Mouse (Mus musculus) activated CD4-positive, CD25-positive, alpha-beta regulatory T cell (primary cell): ENCODE measurements around the gene Cenpl. TPM values are rescaled to one million over a fixed set of nuclear protein-coding genes. Genes with fewer than 3 reads are reported as not detected.

Source experiments
- polyA plus RNA-seq, 2 experiments: library from polyadenylated mRNA; unstranded; fragments of 100-300 nt; shearing (Covaris generic); gene quantifications; one replicate each; pipeline ENCODE4 v1.2.1; 2017

Gene Cenpl
- polyA plus RNA-seq = 10 to 100 TPM; 16.6 to 18.7 TPM

DNA sequence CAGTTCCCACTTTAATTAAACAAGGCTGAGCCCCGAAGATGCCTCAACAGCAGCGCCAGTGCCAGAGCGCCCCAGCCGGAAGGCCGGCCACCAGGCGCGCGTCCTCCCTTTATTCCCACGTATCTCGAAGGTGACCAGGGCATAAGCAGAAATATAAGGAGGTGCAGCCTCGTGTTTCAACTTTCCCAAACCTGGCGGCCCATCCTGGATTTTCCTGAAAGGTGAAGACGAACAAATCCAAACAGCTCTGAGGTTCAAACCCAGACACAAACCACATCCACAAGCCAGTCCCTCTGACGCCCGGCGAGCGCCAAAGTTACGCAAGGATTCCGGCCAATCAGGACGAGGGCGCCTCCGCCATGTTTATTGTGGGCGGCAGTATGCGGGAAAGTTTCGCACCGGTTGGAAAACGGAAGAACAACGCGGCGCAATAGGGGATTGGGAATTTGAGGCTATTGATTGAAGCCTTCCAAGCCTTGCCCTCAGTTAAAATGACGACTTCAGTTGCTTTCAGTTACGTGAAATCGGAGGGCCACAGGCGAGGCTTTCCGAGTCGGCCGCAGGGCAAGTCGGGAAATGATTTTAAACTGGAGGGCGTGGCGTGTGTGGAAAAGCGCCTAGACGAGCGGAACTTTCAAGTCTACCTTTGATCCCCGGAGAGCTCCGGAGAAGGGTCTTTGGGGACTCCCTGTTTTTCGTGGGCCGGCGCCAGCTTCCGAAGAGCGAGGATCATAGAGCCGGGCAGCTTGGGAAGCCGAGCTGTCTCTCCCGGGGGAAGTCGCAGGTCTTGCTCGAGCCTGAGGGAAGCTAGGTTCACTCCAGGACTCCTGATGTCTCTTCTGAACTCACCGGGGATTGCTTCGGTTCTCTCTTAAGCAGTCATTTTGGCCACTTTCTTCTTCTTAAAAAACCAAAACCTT is at the start of gene Cenpl, which contains the start of gene Dars2:
Cenpl (plus strand) TSS at position 362 of the 920 bp plus-strand sequence.
Dars2 (minus strand) TSS at position 307 of the 920 bp plus-strand sequence.

DNA sequence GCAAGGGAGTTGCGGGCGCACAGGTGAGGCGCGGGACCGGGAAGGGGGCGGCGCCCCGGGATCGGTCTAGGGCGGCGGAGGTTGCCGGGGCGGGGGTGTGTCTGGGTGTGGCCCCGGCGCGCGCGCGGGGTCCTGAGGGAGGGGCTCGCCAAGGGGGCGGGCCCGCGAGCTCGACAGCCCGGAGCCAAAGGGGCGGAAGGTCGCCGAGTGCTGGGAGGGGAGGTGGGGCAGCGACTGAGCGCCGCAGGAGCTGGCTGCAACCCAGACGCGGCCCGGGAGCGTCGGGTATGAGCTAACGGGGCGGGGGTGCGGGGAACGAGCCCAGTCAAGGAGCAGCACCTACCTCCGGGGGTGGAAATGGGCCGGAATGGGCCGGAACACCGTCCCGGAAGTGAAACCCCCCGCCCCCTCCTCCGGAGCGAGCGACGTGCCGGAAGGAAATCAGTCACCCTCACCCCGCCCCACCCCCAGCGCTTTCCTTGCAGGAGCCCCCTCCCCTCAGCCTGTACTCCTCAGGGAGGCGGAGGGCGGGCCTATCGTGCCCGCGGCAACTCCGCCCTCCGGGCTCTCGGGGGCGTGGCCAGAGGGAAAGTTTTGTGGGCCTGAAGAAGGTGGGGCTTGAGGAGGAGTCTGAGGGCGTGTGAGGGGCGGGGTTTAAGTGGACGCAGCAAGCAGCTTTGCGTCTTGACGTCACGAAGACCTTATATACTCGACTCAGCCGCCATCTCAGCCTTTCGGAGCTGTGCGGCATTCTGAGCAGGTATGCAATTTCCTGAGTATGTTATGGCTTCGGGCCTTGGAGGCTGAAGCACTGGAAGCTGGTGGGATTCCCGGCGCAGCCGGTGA is 35.9 kb upstream of the Cenpl start, which contains the start of gene Zbtb37:
Zbtb37 (minus strand) TSS at position 415 of the 846 bp plus-strand sequence.

DNA sequence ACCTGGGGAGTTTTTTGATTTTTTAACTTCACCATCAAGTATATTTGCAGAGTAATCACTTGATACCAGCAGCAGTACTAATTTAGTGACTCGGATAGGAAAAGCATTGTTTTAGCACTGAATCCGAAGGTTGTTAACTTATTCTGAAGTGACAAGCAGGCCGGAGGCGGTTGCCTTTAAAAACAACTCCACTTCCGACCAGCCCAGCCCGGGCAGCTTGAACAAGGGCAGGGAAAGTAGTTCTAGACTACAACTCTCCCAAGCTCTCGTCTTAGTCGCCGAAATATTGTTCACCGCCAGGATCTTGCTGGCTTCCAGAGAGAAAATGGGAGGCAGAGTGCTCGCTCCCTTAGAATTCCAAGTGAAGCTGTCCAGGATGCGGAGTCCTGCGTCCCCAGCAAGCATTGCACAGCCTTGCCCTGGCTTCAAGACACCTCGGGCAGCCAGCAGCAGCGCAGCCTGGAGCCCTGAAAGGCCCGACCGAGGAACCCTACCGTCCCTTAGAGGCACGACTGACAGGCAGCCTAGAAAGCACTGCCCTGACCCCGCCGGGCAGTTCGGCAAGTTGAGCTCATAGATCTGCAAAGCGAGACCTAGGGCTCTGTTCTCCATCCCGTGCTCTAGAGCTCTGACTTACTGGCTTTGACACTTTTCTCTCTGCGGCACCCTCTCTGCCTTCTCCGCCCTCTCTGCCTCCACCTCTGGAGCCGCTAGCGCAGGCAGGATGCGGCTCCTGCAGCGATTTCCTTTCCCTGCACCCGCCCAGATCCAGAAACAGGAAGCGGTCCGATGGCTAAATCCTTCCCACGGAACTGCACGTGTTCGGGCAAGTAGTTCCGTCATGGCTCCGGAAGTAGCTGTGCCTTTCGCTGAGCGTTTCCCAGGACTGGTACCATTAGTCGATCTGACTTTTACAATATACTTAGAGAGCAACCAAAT is 60.5 kb downstream of the Cenpl start, which contains the start of gene Klhl20:
Klhl20 (minus strand) TSS at position 786 of the 939 bp plus-strand sequence.

Other genes with a start within 250 kb of the Cenpl start
- 10 to 100 TPM; 15.9 to 19.2 TPM for gene Rc3h1, start 164.3 kb upstream of the Cenpl start, polyA plus RNA-seq
- 1 to 10 TPM; 4.2 to 7.2 TPM for gene Serpinc1, start 92.1 kb upstream of the Cenpl start, polyA plus RNA-seq
- gene Zbtb37, start 35.9 kb upstream of the Cenpl start, polyA plus RNA-seq = 10 to 100 TPM in 1 of 2 experiments, 1 to 10 TPM in 1; 7.9 to 11.2 TPM
- gene Dars2, start 55 bp upstream of the Cenpl start, polyA plus RNA-seq = 10 to 100 TPM; 15.5 to 15.6 TPM
- 10 to 100 TPM; 27.9 to 29.2 TPM for gene Klhl20, start 60.8 kb downstream of the Cenpl start, polyA plus RNA-seq
- gene Ankrd45, start 72.0 kb downstream of the Cenpl start, polyA plus RNA-seq = under 1 TPM; 0.13 to 0.34 TPM
- not detected for gene Tex50, start 88.6 kb downstream of the Cenpl start, polyA plus RNA-seq
- 100 to 1,000 TPM; 227 to 250 TPM for gene Prdx6, start 180.5 kb downstream of the Cenpl start, polyA plus RNA-seq